ENCODE assay signal across 10 mouse cellular contexts in the genomic region with DNA sequence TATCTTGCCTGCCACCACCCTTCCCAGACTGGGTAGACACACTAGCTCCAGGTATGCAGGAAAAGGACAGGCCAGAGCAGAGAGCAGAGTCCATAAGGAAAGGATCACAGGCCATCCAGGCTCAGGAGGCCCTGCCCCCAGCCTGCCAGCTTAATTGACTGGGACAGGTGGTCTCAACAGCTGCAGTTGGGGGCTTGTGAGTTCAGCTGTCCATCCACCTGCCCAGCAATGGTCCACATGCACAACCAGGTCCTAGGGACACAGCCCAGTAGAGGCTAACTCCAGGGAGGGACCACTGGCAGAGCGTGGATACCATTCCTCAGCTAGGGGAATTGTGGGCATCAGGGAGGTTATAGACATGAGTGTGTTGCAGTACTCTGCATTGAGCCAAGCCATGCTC. TPM values are rescaled to one million over a fixed set of nuclear protein-coding genes. Genes with fewer than 3 reads are reported as not detected.
A peak's percentile ranks its signal among the peaks of the same experiment; 100 is the strongest.
DNase-seq lines count a peak whose midpoint lies in the region; TF ChIP-seq lines count a peak whose summit lies in the region.
"Had no signal": no experiment of that assay in that cellular context is flagged by ENCODE, and none has a peak within 500 bp of the region (broad histone marks: within the 10 kb centered on the region; RNA-seq: fewer than 3 reads in every experiment).

No protein-coding gene starts in this region.

- peak overlapping the region; percentile 84 for H3K27ac ChIP-seq in kidney, adult 2 months (ENCODE audit: insufficient read depth, low read depth, low read length)
- peak overlapping the region; percentile 63 for H3K27ac ChIP-seq in thymus, adult 2 months (ENCODE audit: control insufficient read depth, insufficient read depth, low read length)

- peak; percentile 12 for DNase-seq in cerebellum, adult 9-11 months
- DNase-seq in cerebellum, adult 9-10 months = no peak
- no peak for DNase-seq in kidney, adult 2 months
- no peak for DNase-seq in kidney, adult 9 months
- DNase-seq in thymus, adult 2 months = no peak
- no peak for DNase-seq in thymus, postnatal 36 days
- no peak for DNase-seq in left cerebral cortex, postnatal 14 days (ENCODE audit: low spot score in 2 of 2)
- no peak for DNase-seq in left cerebral cortex, adult 18-20 months (ENCODE audit: low spot score in 2 of 2)
- DNase-seq: cerebellum, adult 11-12 months had no signal

- H3K27me3 ChIP-seq in kidney, adult 2 months (replicated peaks; ENCODE audit: control insufficient read depth, insufficient read depth, low read length) = no peaks in the 10 kb centered on the region
- H3K27me3 ChIP-seq in thymus, adult 2 months (ENCODE audit: control insufficient read depth, insufficient read depth, low read length) = no peaks in the 10 kb centered on the region

- WGBS in kidney, adult 2 months = 94% methylated on average over 1 of the region's 1 CpGs
- 97% methylated on average over 1 of the region's 1 CpGs for WGBS in thymus, adult 2 months

- no peaks in the 10 kb centered on the region for H3K36me3 ChIP-seq in kidney, adult 2 months (ENCODE audit: control insufficient read depth, insufficient read depth, low read length)
- H3K36me3 ChIP-seq in thymus, adult 2 months (ENCODE audit: control insufficient read depth, insufficient read depth, low read length) = no peaks in the 10 kb centered on the region

- peaks cover 35% of the 10 kb centered on the region for H3K4me1 ChIP-seq in kidney, adult 2 months (ENCODE audit: control insufficient read depth, insufficient read depth, low read length)
- peaks cover 16% of the 10 kb centered on the region for H3K4me1 ChIP-seq in thymus, adult 2 months (replicated peaks; ENCODE audit: control insufficient read depth, insufficient read depth, low read length)

- H3K4me3 ChIP-seq in kidney, adult 2 months (ENCODE audit: insufficient read depth, low read depth, low read length) = no peak overlapping the region
- no peak overlapping the region for H3K4me3 ChIP-seq in thymus, adult 2 months (ENCODE audit: control insufficient read depth, insufficient read depth, low read length)
- H3K4me3 ChIP-seq: erythroblast, embryonic 14.5 days had no signal

- TF ChIP-seq CTCF in kidney, adult 2 months (conservative IDR thresholded peaks at IDR 0.05; ENCODE audit: insufficient read depth, insufficient read length, low read depth, low read length) = no peak
- TF ChIP-seq CTCF in thymus, adult 2 months (IDR thresholded peaks at IDR 0.05; ENCODE audit: borderline replicate concordance, control insufficient read depth, extremely low read depth, insufficient read depth, low read length, poor library complexity) = no peak

- TF ChIP-seq POLR2A in kidney, adult 2 months (IDR thresholded peaks at IDR 0.05; ENCODE audit: low read depth, low read length) = no peak
- no peak for TF ChIP-seq POLR2A in thymus, adult 2 months (IDR thresholded peaks at IDR 0.05; ENCODE audit: control insufficient read depth, extremely low read depth, insufficient read depth, low read length, poor library complexity)

- intact Hi-C loops in left cerebral cortex, postnatal 14 days (cut with DNase I) = no loop called here

RNA-seq across cellular contexts. Expression of gene Plxna1, which starts 16.6 kb away (rescaled TPM):
- polyA plus RNA-seq in kidney, adult 2 months (2012; rRNA removed) = 33.1 and 33.2 TPM in 2 replicates
- polyA plus RNA-seq in thymus, adult 2 months (2012; rRNA removed) = 49.1 and 51.5 TPM in 2 replicates
- 100 to 1,000 TPM in 1 of 2 experiments, 10 to 100 TPM in 1; 94.4 to 107 TPM for total RNA-seq in left cerebral cortex, postnatal 14 days (2021)
- total RNA-seq in left cerebral cortex, adult 18-20 months (2021) = 10 to 100 TPM; 56.4 to 66.9 TPM
